Mouse (Mus musculus): ENCODE measurements at regions not wholly inside any gene's neighbourhood (a gene's known extent, or its start where the extent isn't known, plus 50 kb on each side); places are given as distances from the start of the nearest gene placed in this dataset.

DNA sequence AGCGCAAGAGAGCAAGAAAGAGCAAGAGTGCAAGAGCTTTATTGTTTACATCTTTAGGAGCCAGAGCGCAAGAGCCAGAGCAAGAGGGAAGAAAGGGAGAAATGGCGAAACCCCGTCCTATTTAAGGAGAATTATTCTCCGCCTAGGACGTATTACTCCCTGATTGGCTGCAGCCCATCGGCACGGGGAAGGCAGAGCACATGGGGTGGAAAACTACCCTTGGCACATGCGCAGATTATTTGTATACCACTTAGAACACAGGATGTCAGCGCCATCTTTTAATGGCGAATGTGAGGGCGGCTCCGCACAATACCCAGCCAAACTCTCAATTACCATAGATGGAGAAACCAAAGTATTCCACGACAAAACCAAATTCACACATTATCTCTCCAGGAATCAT is 2464.4 kb upstream of the Pcdh20 start:
- DNase-seq: peak in 1 of 2 experiments; percentile 7

DNA sequence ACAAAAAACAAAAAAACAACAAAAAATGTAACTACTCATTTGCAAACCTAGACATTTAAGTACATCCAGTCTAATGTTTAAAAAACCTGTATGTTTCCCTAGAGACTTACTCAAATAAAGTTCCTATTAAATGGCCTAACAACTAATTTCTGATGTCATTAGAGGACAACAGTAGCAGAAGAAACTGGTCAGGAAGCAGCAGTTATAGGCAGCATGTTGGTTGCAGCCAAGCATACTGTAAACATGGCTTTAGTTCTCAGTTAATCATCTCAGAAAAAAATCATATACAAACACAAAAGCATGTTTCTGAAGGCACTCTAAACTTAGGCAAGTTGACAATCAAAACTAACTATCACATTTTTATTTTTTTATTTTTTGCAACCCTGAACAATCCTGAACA is 2434.1 kb upstream of the Pcdh20 start:
- no peak for DNase-seq

DNA sequence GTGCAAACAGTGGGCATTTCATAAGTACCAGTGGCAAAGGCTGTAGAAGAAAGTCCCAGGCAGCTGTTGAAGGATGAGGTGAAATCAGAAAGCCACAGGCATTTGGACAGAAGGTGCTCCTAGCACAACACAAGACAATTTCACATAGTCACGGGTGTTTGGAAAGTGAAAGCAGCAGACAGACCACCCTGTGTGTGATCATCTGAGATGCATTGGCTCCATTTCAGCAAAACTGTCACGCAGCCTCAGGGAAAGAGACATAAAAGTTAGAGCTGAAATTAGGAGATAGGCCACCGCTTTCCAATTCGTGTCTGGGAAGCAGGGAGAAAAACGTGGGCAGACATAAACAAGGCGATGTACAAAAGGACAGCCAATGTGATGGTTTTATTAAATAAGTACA is 2418.5 kb upstream of the Pcdh20 start:
- peak; percentile 46 to 59 for DNase-seq

Measured in cerebellum, postnatal 10 days (tissue).